In the genomic region with DNA sequence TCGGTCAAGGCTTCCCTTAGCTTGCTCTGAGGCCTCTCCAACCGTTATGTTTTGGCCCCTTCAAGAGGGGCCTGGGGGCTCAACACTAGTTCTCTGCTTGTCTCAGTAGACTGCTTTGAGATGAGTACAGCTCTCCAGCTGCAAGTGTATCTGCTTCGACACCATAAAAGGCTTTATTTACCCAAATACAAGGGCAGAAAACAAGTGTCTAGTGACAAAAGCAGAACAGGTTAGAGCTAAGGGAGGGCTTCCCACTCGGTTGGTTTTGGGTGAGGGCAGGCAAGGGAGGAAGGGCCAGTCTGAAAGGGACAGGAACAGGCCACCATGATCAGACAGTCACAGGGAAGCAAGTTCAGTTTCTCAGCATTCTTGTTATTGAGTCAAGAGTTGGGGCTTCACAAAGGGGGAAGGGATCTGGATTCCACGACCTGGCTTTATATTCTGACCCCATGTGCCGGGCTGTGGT, we compare ENCODE assay signal across 7 mouse cellular contexts. TPM values are rescaled to one million over a fixed set of nuclear protein-coding genes. Genes with fewer than 3 reads are reported as not detected.
DNase-seq lines count a peak whose midpoint lies in the region; ATAC-seq and TF ChIP-seq lines count a peak whose summit lies in the region.

No protein-coding gene starts in this region.

- no peaks in the 10 kb centered on the region for H3K9me3 ChIP-seq in forebrain, embryonic 16.5 days (ENCODE audit: control insufficient read depth, low read length)
- no peaks in the 10 kb centered on the region for H3K9me3 ChIP-seq in kidney, postnatal 0 days (replicated peaks; ENCODE audit: low read length)
- H3K9me3 ChIP-seq in midbrain, embryonic 12.5 days, result no peaks in the 10 kb centered on the region

- TF ChIP-seq CTCF in kidney, postnatal 0 days (IDR thresholded peaks at IDR 0.05; ENCODE audit: low read depth), result no peak

- H3K27me3 ChIP-seq in forebrain, embryonic 16.5 days (replicated peaks; ENCODE audit: control insufficient read depth, insufficient read depth, low read length), result no peaks in the 10 kb centered on the region
- no peaks in the 10 kb centered on the region for H3K27me3 ChIP-seq in kidney, postnatal 0 days (ENCODE audit: insufficient read depth, low read length)
- no peaks in the 10 kb centered on the region for H3K27me3 ChIP-seq in midbrain, embryonic 12.5 days

- 7% methylated on average over 6 of the region's 6 CpGs for WGBS in forebrain, embryonic 16.5 days
- WGBS in kidney, postnatal 0 days, result 13% methylated on average over 6 of the region's 6 CpGs
- 9% methylated on average over 6 of the region's 6 CpGs for WGBS in midbrain, embryonic 12.5 days

- peak overlapping the region; percentile 69 for H3K4me2 ChIP-seq in forebrain, embryonic 16.5 days (ENCODE audit: low read length)
- peak overlapping the region; percentile 90 for H3K4me2 ChIP-seq in kidney, postnatal 0 days (ENCODE audit: low read length)
- peak overlapping the region; percentile 93 for H3K4me2 ChIP-seq in midbrain, embryonic 12.5 days (replicated peaks)

- H3K4me3 ChIP-seq in forebrain, embryonic 16.5 days (replicated peaks; ENCODE audit: low read length), result peak overlapping the region; percentile 81
- peak overlapping the region; percentile 91 for H3K4me3 ChIP-seq in kidney, postnatal 0 days (replicated peaks; ENCODE audit: low read depth, low read length)
- H3K4me3 ChIP-seq in midbrain, embryonic 12.5 days, result peak overlapping the region; percentile 78

- H3K9ac ChIP-seq in forebrain, embryonic 16.5 days (replicated peaks; ENCODE audit: low read depth, low read length), result peak overlapping the region; percentile 99
- peak overlapping the region; percentile 90 for H3K9ac ChIP-seq in kidney, postnatal 0 days (ENCODE audit: low read depth, low read length)
- peak overlapping the region; percentile 98 for H3K9ac ChIP-seq in midbrain, embryonic 12.5 days (replicated peaks)

- no peak for ATAC-seq in forebrain, embryonic 16.5 days
- ATAC-seq in kidney, postnatal 0 days (replicated peaks; ENCODE audit: low FRiP score, low read depth), result no peak
- no peak for ATAC-seq in midbrain, embryonic 12.5 days (ENCODE audit: low FRiP score, low read depth)

- H3K27ac ChIP-seq in forebrain, embryonic 16.5 days (ENCODE audit: low read length), result peak overlapping the region; percentile 98
- peak overlapping the region; percentile 95 for H3K27ac ChIP-seq in kidney, postnatal 0 days
- peak overlapping the region; percentile 97 for H3K27ac ChIP-seq in midbrain, embryonic 12.5 days (replicated peaks)

- peaks cover 39% of the 10 kb centered on the region for H3K4me1 ChIP-seq in forebrain, embryonic 16.5 days (replicated peaks; ENCODE audit: control insufficient read depth, insufficient read depth, low read length)
- H3K4me1 ChIP-seq in kidney, postnatal 0 days (replicated peaks; ENCODE audit: insufficient read depth, low read length), result peaks cover 13% of the 10 kb centered on the region
- peaks cover 46% of the 10 kb centered on the region for H3K4me1 ChIP-seq in midbrain, embryonic 12.5 days

- peak; percentile 19 for DNase-seq in thymus, postnatal 0 days (ENCODE audit: low spot score)
- no peak for DNase-seq in thymus, postnatal 14 days
- peak; percentile 65 for DNase-seq in kidney, postnatal 0 days (ENCODE audit: low spot score)
- DNase-seq in right cerebral cortex, adult 18-20 months, result no peak
- DNase-seq in urinary bladder, postnatal 14 days (ENCODE audit: low spot score), result no peak

- H3K36me3 ChIP-seq in forebrain, embryonic 16.5 days (ENCODE audit: control insufficient read depth, insufficient read depth), result peaks cover 22% of the 10 kb centered on the region
- peaks cover 9% of the 10 kb centered on the region; the same call in 1 of the 2 replicates for H3K36me3 ChIP-seq in kidney, postnatal 0 days (ENCODE audit: insufficient read depth, low read length)
- peaks cover 32% of the 10 kb centered on the region for H3K36me3 ChIP-seq in midbrain, embryonic 12.5 days

RNA-seq across cellular contexts. Expression of a gene that starts 1.4 kb away (rescaled TPM):
- 36.8 and 37.0 TPM in 2 replicates for polyA plus RNA-seq in thymus, postnatal 0 days (2015; fragmentation: Nextera tagmentation; extraction: Ambion mirVana)
- polyA plus RNA-seq in forebrain, embryonic 16.5 days (2015; fragmentation: Nextera tagmentation; extraction: Ambion mirVana), result 71.4 and 74.9 TPM in 2 replicates
- polyA plus RNA-seq in kidney, postnatal 0 days (2015; fragmentation: Nextera tagmentation; extraction: Ambion mirVana), result 41.5 and 42.5 TPM in 2 replicates
- polyA plus RNA-seq in midbrain, embryonic 12.5 days (2016; fragmentation: Nextera tagmentation; extraction: Ambion mirVana), result 80.1 and 82.5 TPM in 2 replicates

Comparison
In these comparisons a context has a peak if more than half of its experiments do, and no peak if none do; other contexts are left out.
1. DNase-seq: peak in thymus, postnatal 0 days (single experiment) and kidney, postnatal 0 days (single experiment); none in thymus, postnatal 14 days (single experiment), right cerebral cortex, adult 18-20 months (single experiment) and urinary bladder, postnatal 14 days (single experiment).
2. Peak in every context shown above with its lines, with median percentiles within 50 percentile points of each other: H3K27ac ChIP-seq, H3K4me2 ChIP-seq, H3K4me3 ChIP-seq and H3K9ac ChIP-seq.